Mouse (Mus musculus): ENCODE measurements around the gene Kcnk5.

DNA sequence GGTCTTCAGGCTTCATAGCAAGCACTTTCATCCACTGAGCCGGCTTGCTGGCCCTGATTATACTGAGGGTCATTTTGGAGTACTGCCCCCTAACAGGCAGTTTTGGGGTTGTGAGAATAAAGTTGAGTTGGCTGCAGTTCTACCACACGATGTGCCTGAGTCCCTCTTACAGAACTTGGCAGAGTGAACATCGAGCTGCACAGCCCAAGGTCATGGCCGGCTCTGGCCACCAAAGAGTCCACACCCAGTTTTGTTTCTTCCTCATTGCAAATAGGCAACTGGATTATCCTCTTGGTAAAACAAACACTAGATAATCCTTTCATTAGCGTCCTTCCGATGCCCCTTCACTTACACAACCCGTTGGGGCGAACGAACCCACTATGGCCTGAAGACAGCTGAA lies 3.8 kb upstream of the Kcnk5 start:
- TF ChIP-seq SMC3 (IDR thresholded peaks at IDR 0.05; ENCODE audit: low read depth, low read length), result no peak
- no peak for TF ChIP-seq MXI1 (IDR thresholded peaks at IDR 0.05; ENCODE audit: low read depth, low read length)
- TF ChIP-seq MAX (IDR thresholded peaks at IDR 0.05; ENCODE audit: low read length), result no peak
- TF ChIP-seq ELF1 (IDR thresholded peaks at IDR 0.05; ENCODE audit: low read depth, low read length), result no peak
- no peak for TF ChIP-seq POLR2A (IDR thresholded peaks at IDR 0.05; ENCODE audit: control insufficient read depth in 1 of 2, insufficient read depth in 1 of 2, low read depth in 1 of 2, low read length in 2 of 2, poor library complexity in 1 of 2)
- TF ChIP-seq TAL1 (IDR thresholded peaks at IDR 0.05; ENCODE audit: low read length), result no peak
- no peak for TF ChIP-seq CTCF (IDR thresholded peaks at IDR 0.05 in 2 of 3, conservative IDR thresholded peaks at IDR 0.05 in 1 of 3; ENCODE audit: control insufficient read depth in 1 of 3, insufficient read depth in 1 of 3, low read depth in 2 of 3, low read length in 3 of 3, poor library complexity in 1 of 3, severe bottlenecking in 1 of 3)
- no peak for TF ChIP-seq ZMIZ1 (IDR thresholded peaks at IDR 0.05; ENCODE audit: low read depth, low read length)
- no peak for TF ChIP-seq EP300 (IDR thresholded peaks at IDR 0.05; ENCODE audit: low read depth in 1 of 2, low read length in 2 of 2)
- TF ChIP-seq JUND (IDR thresholded peaks at IDR 0.05; ENCODE audit: low read depth, low read length), result no peak
- no peak for TF ChIP-seq TBP (IDR thresholded peaks at IDR 0.05; ENCODE audit: low read depth, low read length)
- no peak for TF ChIP-seq CHD2 (IDR thresholded peaks at IDR 0.05; ENCODE audit: low read length)

Data from MEL (cell line).